Mouse (Mus musculus) E14TG2a.4 (cell line): ENCODE data around the gene Tbc1d16.

Experiments used
- CTCF ChIP-seq: conservative IDR thresholded peaks from 2 replicates; pipeline ENCODE4 v1.5.1; 2014; ENCODE audit warnings: low read length
- NANOG ChIP-seq: IDR thresholded peaks from 2 replicates; pipeline ENCODE4 v1.6.1; 2014; ENCODE audit warnings: borderline replicate concordance, low read length, mixed read lengths
- POU5F1 ChIP-seq: IDR thresholded peaks from 2 replicates; pipeline ENCODE4 v1.6.1; 2014; ENCODE audit warnings: low read length, borderline replicate concordance

GRCm38 (mm10) chr11:119209371-119210025, 18.8 kb downstream of the Tbc1d16 start:
- no peak for TF ChIP-seq CTCF
- no peak for TF ChIP-seq POU5F1
- TF ChIP-seq NANOG: no peak
